Mouse (Mus musculus) embryonic fibroblast, embryonic 13.5 days (primary cell): ENCODE data around the gene Sgo1. TPM values are rescaled to one million over a fixed set of nuclear protein-coding genes. Genes with fewer than 3 reads are reported as not detected.

Source experiments
- H3K27ac ChIP-seq: 2 replicates; pipeline ENCODE4 v1.5.1; 2012; ENCODE audit warnings: low read length, control low read depth, inconsistent platforms; ENCODE audit not compliant: insufficient read depth
- H3K4me1 ChIP-seq: 2 replicates; pipeline ENCODE4 v1.6.1; 2011; ENCODE audit warnings: low read length; ENCODE audit not compliant: control insufficient read depth, insufficient read depth
- H3K4me3 ChIP-seq: 2 replicates; pipeline ENCODE4 v1.5.1; 2011; ENCODE audit warnings: mild to moderate bottlenecking, control low read depth, low read length; ENCODE audit not compliant: insufficient read depth
- CTCF ChIP-seq: IDR thresholded peaks from 2 replicates; pipeline ENCODE4 v1.5.1; 2011; ENCODE audit warnings: mild to moderate bottlenecking, control low read depth, low read length, moderate library complexity, borderline replicate concordance; ENCODE audit not compliant: insufficient read depth
- POLR2A ChIP-seq: IDR thresholded peaks from 2 replicates; pipeline ENCODE4 v1.6.1; 2011; ENCODE audit warnings: low read depth, mild to moderate bottlenecking, control low read depth, low read length, moderate library complexity
- polyA plus RNA-seq: library from polyadenylated mRNA; stranded (reverse); fragments of >200 nt; gene quantifications from 2 replicates; pipeline ENCODE4 v1.2.4, GENCODE M21; 2011; ENCODE audit warnings: low read depth; ENCODE audit not compliant: missing spikeins, insufficient read length

The Sgo1 gene
- polyA plus RNA-seq, 1 experiment = 21.5 TPM

GRCm38 (mm10) chr17:53654596-53654995 lies 34.5 kb downstream of the Sgo1 start:
- H3K4me1 ChIP-seq = no peaks in the 10 kb centered on the region
- no peak overlapping the region for H3K27ac ChIP-seq
- TF ChIP-seq CTCF (no peak), POLR2A (no peak)
- H3K4me3 ChIP-seq = no peak overlapping the region

GRCm38 (mm10) chr17:53650251-53650661 lies 38.9 kb downstream of the Sgo1 start:
- H3K27ac ChIP-seq = no peak overlapping the region; the same call in none of the 2 replicates
- H3K4me1 ChIP-seq = no peaks in the 10 kb centered on the region
- no peak overlapping the region for H3K4me3 ChIP-seq
- TF ChIP-seq POLR2A (no peak), CTCF (no peak)

GRCm38 (mm10) chr17:53643360-53643759 lies 45.8 kb downstream of the Sgo1 start:
- no peak for TF ChIP-seq CTCF
- no peaks in the 10 kb centered on the region for H3K4me1 ChIP-seq
- H3K4me3 ChIP-seq = no peak overlapping the region

GRCm38 (mm10) chr17:53631344-53631743 lies 57.8 kb downstream of the Sgo1 start:
- Histone ChIP-seq H3K4me1 (no peaks in the 10 kb centered on the region), H3K27ac (no peak overlapping the region), H3K4me3 (no peak overlapping the region)
- TF ChIP-seq CTCF (no peak), POLR2A (no peak)

More at GRCm38 (mm10) chr17:53643360-53643759, 45.8 kb downstream of the Sgo1 start:
- no peak overlapping the region for H3K27ac ChIP-seq

GRCm38 (mm10) chr17:53628131-53628530 lies 61.0 kb downstream of the Sgo1 start:
- no peak overlapping the region for H3K27ac ChIP-seq
- TF ChIP-seq CTCF = no peak
- no peak overlapping the region for H3K4me3 ChIP-seq
- H3K4me1 ChIP-seq = no peaks in the 10 kb centered on the region

- H3K27ac ChIP-seq = no peak overlapping the region
- TF ChIP-seq POLR2A (no peak), CTCF (no peak)
- no peaks in the 10 kb centered on the region for H3K4me1 ChIP-seq
- H3K4me3 ChIP-seq = no peak overlapping the region
These were observed 61.6 kb downstream of the Sgo1 start for GRCm38 (mm10) chr17:53627497-53627896.

GRCm38 (mm10) chr17:53626160-53626559 lies 63.0 kb downstream of the Sgo1 start:
- TF ChIP-seq CTCF = no peak
- no peak for TF ChIP-seq POLR2A
- H3K27ac ChIP-seq = no peak overlapping the region
- no peaks in the 10 kb centered on the region for H3K4me1 ChIP-seq
- H3K4me3 ChIP-seq = no peak overlapping the region

Other genes starting within 250 kb of the Sgo1 start
- 0.23 and 0.32 TPM in 2 replicates for gene Efhb, start 226.0 kb downstream of the Sgo1 start, polyA plus RNA-seq
- gene Rab5a, start 210.1 kb downstream of the Sgo1 start, polyA plus RNA-seq = 68.7 and 72.6 TPM in 2 replicates
- gene Pp2d1, start 149.9 kb downstream of the Sgo1 start, polyA plus RNA-seq = 0.35 TPM in 1 of 2 replicates, not detected in the other
- gene Kat2b, start 122.5 kb downstream of the Sgo1 start, polyA plus RNA-seq = 26.8 and 33.2 TPM in 2 replicates
- gene Sult1c2, start 157.0 kb upstream of the Sgo1 start, polyA plus RNA-seq = not detected in 2 replicates